Mouse (Mus musculus) embryonic fibroblast, embryonic 13.5 days (primary cell): Measurements from ENCODE around the gene Slc39a11.

Source experiments
- CTCF ChIP-seq: IDR thresholded peaks from 2 replicates; pipeline ENCODE4 v1.5.1; 2011; ENCODE audit warnings: mild to moderate bottlenecking, control low read depth, low read length, moderate library complexity, borderline replicate concordance; ENCODE audit not compliant: insufficient read depth
- POLR2A ChIP-seq: IDR thresholded peaks from 2 replicates; pipeline ENCODE4 v1.6.1; 2011; ENCODE audit warnings: low read depth, mild to moderate bottlenecking, control low read depth, low read length, moderate library complexity

GRCm38 (mm10) chr11:113656511-113656932 lies 6.6 kb upstream of the Slc39a11 start:
- TF ChIP-seq CTCF (no peak), POLR2A (no peak)
